Mouse (Mus musculus): Measurements from ENCODE around the gene Rps8. TPM values are rescaled to one million over a fixed set of nuclear protein-coding genes. Genes with fewer than 3 reads are reported as not detected.

Gene Rps8
- polyA plus RNA-seq (2014; fragmentation: Illumina TruSeq; extraction: RNeasy Lipid Tissue Mini Kit (QIAGEN cat#74804); ENCODE audit: low read depth, low replicate concordance) = 165 TPM

DNA sequence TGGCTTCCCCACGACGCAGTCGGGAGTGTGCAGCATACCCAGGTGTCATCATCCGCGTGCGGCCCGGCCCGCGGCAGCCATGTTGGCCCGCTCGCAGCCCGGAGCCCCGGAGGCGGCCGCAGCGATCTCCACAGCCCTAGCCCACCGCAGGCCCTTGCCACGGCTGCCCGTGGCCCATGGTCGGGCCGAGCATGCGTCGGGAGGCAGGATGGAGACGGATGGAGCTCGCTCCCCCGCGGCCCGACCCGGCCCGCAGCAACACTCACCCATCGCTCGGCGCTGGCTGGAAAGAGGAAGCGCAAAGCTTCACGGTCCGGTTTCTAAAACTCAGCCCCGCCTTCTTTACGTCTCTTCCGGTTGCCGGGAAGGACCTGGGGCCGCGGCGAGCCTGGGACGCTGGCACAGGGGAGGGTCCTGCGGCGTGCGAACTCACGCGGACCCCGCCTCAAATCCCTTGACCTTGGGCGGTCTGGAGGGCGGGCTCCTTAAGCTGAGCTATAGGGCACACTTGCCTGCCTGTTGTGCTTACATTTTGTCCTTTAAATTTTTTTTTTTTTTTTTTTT is at the start of gene Rps8:
Gene Rps8 (minus strand): TSS at position 452 of the 564 bp plus-strand sequence.

DNA sequence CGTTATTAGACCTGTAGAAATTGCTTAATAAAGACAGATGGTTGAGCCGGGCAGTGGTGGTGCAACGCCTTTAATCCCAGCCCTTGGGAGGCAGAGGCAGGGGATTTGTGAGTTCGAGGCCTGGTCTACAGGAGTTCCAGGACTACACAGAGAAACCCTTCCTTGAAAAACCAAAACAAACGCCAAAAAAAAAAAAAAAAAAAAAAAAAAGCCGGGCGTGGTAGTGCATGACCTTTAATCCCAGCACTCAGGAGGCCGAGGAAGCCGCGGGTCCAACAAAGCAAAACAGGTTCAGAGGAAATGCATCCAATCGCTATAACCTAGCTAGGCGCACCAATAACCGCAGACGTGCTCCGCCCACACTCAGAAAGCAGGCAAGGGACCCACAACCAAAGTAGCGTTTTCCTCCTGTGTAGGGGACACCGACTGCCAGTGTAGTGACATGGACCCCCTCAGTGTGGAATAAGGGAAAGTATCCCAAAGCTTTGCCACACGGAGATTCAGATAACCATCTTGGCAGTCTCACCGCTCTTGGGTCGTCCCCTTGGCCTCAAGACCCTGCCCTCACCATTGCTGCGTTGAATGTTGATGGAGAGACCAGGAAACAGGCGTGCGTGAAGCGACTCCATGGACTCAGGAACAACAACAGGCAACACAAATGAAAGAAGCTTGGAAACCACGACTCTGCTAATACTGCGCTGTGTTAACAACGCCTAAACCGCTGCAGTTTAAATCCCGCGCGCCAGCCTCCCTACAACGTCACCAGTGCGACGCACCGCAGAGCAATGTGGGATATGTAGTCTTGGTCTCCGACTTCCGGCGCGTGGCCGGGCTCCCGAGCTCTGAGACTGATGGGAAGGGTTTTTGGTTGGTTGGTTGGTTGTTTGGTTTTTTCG is 26.1 kb upstream of the Rps8 start, which contains the start of gene Kif2c:
Gene Kif2c (minus strand): TSS at position 777 of the 896 bp plus-strand sequence.

DNA sequence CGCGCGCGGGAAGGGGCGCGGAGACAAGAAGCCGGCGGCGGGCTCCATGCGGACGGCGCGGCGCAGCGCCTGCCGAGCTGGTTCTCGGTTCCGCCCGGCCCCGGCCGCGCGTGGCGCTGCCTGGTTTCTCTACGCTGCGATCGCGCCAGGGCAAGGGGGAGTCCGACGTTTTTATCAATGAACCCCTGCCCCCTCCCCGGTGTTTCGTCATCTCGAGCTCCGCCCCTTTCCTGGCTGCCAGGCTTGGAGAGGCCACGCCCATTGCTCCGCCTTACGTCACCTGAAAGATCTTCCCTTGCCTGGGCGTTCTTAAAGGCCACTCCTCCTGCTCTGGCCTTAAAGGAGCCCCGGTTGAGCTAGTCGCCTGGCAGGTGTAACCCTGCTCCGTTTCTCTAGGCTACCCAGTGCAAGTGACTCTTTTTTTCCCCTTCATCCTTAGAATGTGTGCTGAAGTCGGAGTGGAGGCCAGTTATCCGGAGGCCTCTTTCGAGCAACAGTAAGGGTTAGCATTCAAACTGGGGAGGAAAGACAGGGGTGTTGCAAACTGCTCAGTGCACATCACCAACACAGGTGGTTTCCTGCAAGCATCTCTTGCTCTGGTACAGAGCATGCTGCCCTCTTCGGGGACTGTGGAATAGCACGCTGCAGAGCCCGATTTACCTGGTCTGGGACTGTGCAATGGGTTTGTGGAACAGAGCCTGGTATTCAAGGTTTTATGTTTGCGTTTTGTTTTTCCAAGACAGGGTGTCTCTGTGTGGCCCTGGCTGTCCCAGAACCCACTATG is 22.0 kb downstream of the Rps8 start, which contains the start of gene Plk3:
Gene Plk3 (minus strand): TSS at position 147 of the 784 bp plus-strand sequence.

DNA sequence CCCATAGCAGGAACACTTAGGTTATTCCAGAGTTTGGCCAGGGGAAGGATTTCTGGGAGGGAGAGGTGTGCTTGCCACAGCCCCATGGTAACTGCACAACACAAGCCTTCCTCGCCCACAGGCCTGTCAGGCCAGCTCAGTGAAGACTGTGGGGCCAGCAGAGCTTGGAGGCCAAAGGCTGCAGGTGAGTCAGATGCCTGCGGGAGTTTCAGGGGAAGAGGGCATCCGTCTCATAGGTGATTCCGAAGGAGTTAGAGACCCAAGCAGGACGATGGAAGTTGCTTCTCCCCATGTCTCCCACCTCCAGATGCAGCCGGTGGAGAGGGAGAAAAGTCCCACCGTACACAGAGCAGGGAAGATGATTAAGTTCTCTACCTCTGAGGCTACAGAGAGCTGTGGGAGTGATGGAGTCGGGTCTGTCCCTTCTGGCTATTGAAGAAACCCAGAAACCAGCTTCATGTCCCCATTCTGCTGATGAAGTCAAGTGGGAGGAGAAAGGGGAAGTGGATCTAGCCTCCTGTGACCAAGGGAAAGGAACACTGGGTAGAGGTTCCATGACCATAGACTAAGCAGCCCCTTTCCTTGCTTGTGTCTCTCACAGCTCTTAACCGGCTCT is 29.3 kb downstream of the Rps8 start, which contains the start of gene Tctex1d4:
Gene Tctex1d4 (plus strand): TSS at position 120 of the 616 bp plus-strand sequence.

DNA sequence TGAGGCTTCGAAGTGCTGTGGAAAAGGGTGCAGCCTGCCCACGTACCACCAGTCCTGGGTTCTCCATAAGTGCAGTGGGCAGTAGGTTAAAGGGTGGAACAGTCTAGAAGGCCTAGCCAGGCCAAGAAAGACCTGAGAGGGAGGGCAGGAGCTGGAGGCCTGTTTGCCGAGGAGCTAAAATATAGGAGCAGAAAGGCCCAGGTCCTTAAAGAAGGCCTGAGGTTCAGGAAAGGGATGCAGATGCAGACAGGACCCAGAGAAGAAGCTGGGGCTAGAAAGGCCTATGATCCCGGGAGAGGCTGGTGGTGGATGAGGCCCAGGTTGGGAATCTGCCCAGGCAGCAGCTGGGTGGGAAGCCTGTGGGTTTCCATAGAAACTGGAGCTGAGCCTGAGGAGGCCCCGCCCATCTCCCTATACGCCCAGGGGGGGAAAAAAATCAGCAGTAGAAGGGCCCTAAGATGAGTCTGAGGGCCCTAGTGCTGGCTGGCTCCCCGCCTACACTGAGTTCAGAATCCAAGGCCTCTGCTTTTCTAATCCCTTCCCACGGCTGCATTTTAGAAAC is 30.6 kb downstream of the Rps8 start, which contains the start of gene Btbd19:
Gene Btbd19 (minus strand): TSS at position 378 of the 562 bp plus-strand sequence.

Other genes starting within 250 kb of the Rps8 start
- 14.3 TPM for gene Urod, start 161.8 kb downstream of the Rps8 start, polyA plus RNA-seq (2014; fragmentation: Illumina TruSeq; extraction: RNeasy Lipid Tissue Mini Kit (QIAGEN cat#74804); ENCODE audit: low read depth, low replicate concordance)
- gene Hectd3, start 160.9 kb downstream of the Rps8 start, polyA plus RNA-seq (2014; fragmentation: Illumina TruSeq; extraction: RNeasy Lipid Tissue Mini Kit (QIAGEN cat#74804); ENCODE audit: low read depth, low replicate concordance) = 5.8 TPM
- gene Eif2b3, start 136.8 kb downstream of the Rps8 start, polyA plus RNA-seq (2014; fragmentation: Illumina TruSeq; extraction: RNeasy Lipid Tissue Mini Kit (QIAGEN cat#74804); ENCODE audit: low read depth, low replicate concordance) = 37.5 TPM
- gene Ptch2, start 60.2 kb downstream of the Rps8 start, polyA plus RNA-seq (2014; fragmentation: Illumina TruSeq; extraction: RNeasy Lipid Tissue Mini Kit (QIAGEN cat#74804); ENCODE audit: low read depth, low replicate concordance) = 0.17 TPM
- 1.2 TPM for gene Btbd19, start 30.5 kb downstream of the Rps8 start, polyA plus RNA-seq (2014; fragmentation: Illumina TruSeq; extraction: RNeasy Lipid Tissue Mini Kit (QIAGEN cat#74804); ENCODE audit: low read depth, low replicate concordance)
- gene Tctex1d4, start 29.4 kb downstream of the Rps8 start, polyA plus RNA-seq (2014; fragmentation: Illumina TruSeq; extraction: RNeasy Lipid Tissue Mini Kit (QIAGEN cat#74804); ENCODE audit: low read depth, low replicate concordance) = not detected
- 0.35 TPM for gene Plk3, start 22.3 kb downstream of the Rps8 start, polyA plus RNA-seq (2014; fragmentation: Illumina TruSeq; extraction: RNeasy Lipid Tissue Mini Kit (QIAGEN cat#74804); ENCODE audit: low read depth, low replicate concordance)
- 1.1 TPM for gene Kif2c, start 26.4 kb upstream of the Rps8 start, polyA plus RNA-seq (2014; fragmentation: Illumina TruSeq; extraction: RNeasy Lipid Tissue Mini Kit (QIAGEN cat#74804); ENCODE audit: low read depth, low replicate concordance)
- gene Tmem53, start 95.7 kb upstream of the Rps8 start, polyA plus RNA-seq (2014; fragmentation: Illumina TruSeq; extraction: RNeasy Lipid Tissue Mini Kit (QIAGEN cat#74804); ENCODE audit: low read depth, low replicate concordance) = 1.9 TPM
- gene Armh1, start 95.9 kb upstream of the Rps8 start, polyA plus RNA-seq (2014; fragmentation: Illumina TruSeq; extraction: RNeasy Lipid Tissue Mini Kit (QIAGEN cat#74804); ENCODE audit: low read depth, low replicate concordance) = 2.1 TPM

Data from adrenal gland, adult 10 weeks (tissue).